Mouse (Mus musculus): ENCODE data around the gene Fam155a. TPM values are rescaled to one million over a fixed set of nuclear protein-coding genes. Genes with fewer than 3 reads are reported as not detected.

The Fam155a gene
- polyA plus RNA-seq, 1 experiment, result 0.37 TPM

GRCm38 (mm10) chr8:9546919-9547557 lies 223.9 kb downstream of the Fam155a start:
- H3K4me1 ChIP-seq (ENCODE audit: control insufficient read depth, insufficient read depth, insufficient read length, low read length), result no peaks in the 10 kb centered on the region
- H3K36me3 ChIP-seq (ENCODE audit: control insufficient read depth, insufficient read depth, low read length), result no peaks in the 10 kb centered on the region
- TF ChIP-seq CTCF (IDR thresholded peaks at IDR 0.05; ENCODE audit: extremely low read depth, insufficient read length, insufficient replicate concordance, low read depth, low read length) (no peak), POLR2A (IDR thresholded peaks at IDR 0.05; ENCODE audit: low read depth, low read length) (no peak)
- H3K4me3 ChIP-seq (ENCODE audit: low read depth, low read length), result no peak overlapping the region
- WGBS, result 69% methylated on average over 6 of the region's 6 CpGs
- H3K27ac ChIP-seq (ENCODE audit: insufficient read depth, low read depth, low read length), result no peak overlapping the region
- H3K27me3 ChIP-seq (ENCODE audit: control insufficient read depth, insufficient read depth, low read length), result no peaks in the 10 kb centered on the region

GRCm38 (mm10) chr8:9546429-9546828 lies 224.5 kb downstream of the Fam155a start:
- no peak for TF ChIP-seq CTCF (IDR thresholded peaks at IDR 0.05; ENCODE audit: extremely low read depth, insufficient read length, insufficient replicate concordance, low read depth, low read length)
- Histone ChIP-seq H3K4me3 (ENCODE audit: low read depth, low read length) (no peak overlapping the region), H3K27me3 (ENCODE audit: control insufficient read depth, insufficient read depth, low read length) (no peaks in the 10 kb centered on the region), H3K36me3 (ENCODE audit: control insufficient read depth, insufficient read depth, low read length) (no peaks in the 10 kb centered on the region), H3K27ac (ENCODE audit: insufficient read depth, low read depth, low read length) (no peak overlapping the region), H3K4me1 (ENCODE audit: control insufficient read depth, insufficient read depth, insufficient read length, low read length) (no peaks in the 10 kb centered on the region)
- 66% methylated on average over 6 of the region's 6 CpGs for WGBS

- TF ChIP-seq POLR2A (IDR thresholded peaks at IDR 0.05; ENCODE audit: low read depth, low read length), result no peak
- TF ChIP-seq CTCF (IDR thresholded peaks at IDR 0.05; ENCODE audit: extremely low read depth, insufficient read length, insufficient replicate concordance, low read depth, low read length), result no peak
- Histone ChIP-seq H3K4me3 (ENCODE audit: low read depth, low read length) (no peak overlapping the region), H3K4me1 (ENCODE audit: control insufficient read depth, insufficient read depth, insufficient read length, low read length) (no peaks in the 10 kb centered on the region), H3K27me3 (ENCODE audit: control insufficient read depth, insufficient read depth, low read length) (no peaks in the 10 kb centered on the region), H3K27ac (ENCODE audit: insufficient read depth, low read depth, low read length) (no peak overlapping the region), H3K36me3 (ENCODE audit: control insufficient read depth, insufficient read depth, low read length) (no peaks in the 10 kb centered on the region)
- 58% methylated on average over 2 of the region's 2 CpGs for WGBS
Observed at GRCm38 (mm10) chr8:9545665-9546064, 225.3 kb downstream of the Fam155a start.

GRCm38 (mm10) chr8:9535730-9536372 lies 235.1 kb downstream of the Fam155a start:
- Histone ChIP-seq H3K4me3 (ENCODE audit: low read depth, low read length) (no peak overlapping the region), H3K27ac (ENCODE audit: insufficient read depth, low read depth, low read length) (no peak overlapping the region), H3K4me1 (ENCODE audit: control insufficient read depth, insufficient read depth, insufficient read length, low read length) (no peaks in the 10 kb centered on the region), H3K36me3 (ENCODE audit: control insufficient read depth, insufficient read depth, low read length) (no peaks in the 10 kb centered on the region), H3K27me3 (ENCODE audit: control insufficient read depth, insufficient read depth, low read length) (no peaks in the 10 kb centered on the region)
- TF ChIP-seq CTCF (IDR thresholded peaks at IDR 0.05; ENCODE audit: extremely low read depth, insufficient read length, insufficient replicate concordance, low read depth, low read length) (no peak), POLR2A (IDR thresholded peaks at IDR 0.05; ENCODE audit: low read depth, low read length) (no peak)
- 78% methylated on average over 5 of the region's 5 CpGs for WGBS

- TF ChIP-seq POLR2A (IDR thresholded peaks at IDR 0.05; ENCODE audit: low read depth, low read length) (no peak), CTCF (IDR thresholded peaks at IDR 0.05; ENCODE audit: extremely low read depth, insufficient read length, insufficient replicate concordance, low read depth, low read length) (no peak)
- WGBS, result 79% methylated on average over 3 of the region's 3 CpGs
- Histone ChIP-seq H3K36me3 (ENCODE audit: control insufficient read depth, insufficient read depth, low read length) (no peaks in the 10 kb centered on the region), H3K27me3 (ENCODE audit: control insufficient read depth, insufficient read depth, low read length) (no peaks in the 10 kb centered on the region), H3K4me3 (ENCODE audit: low read depth, low read length) (no peak overlapping the region), H3K4me1 (ENCODE audit: control insufficient read depth, insufficient read depth, insufficient read length, low read length) (no peaks in the 10 kb centered on the region), H3K27ac (ENCODE audit: insufficient read depth, low read depth, low read length) (no peak overlapping the region)
Observed at GRCm38 (mm10) chr8:9526515-9526914, 244.4 kb downstream of the Fam155a start.

GRCm38 (mm10) chr8:9521577-9521976 lies 249.4 kb downstream of the Fam155a start:
- Histone ChIP-seq H3K36me3 (ENCODE audit: control insufficient read depth, insufficient read depth, low read length) (no peaks in the 10 kb centered on the region), H3K27ac (ENCODE audit: insufficient read depth, low read depth, low read length) (no peak overlapping the region), H3K27me3 (ENCODE audit: control insufficient read depth, insufficient read depth, low read length) (no peaks in the 10 kb centered on the region), H3K4me1 (ENCODE audit: control insufficient read depth, insufficient read depth, insufficient read length, low read length) (no peaks in the 10 kb centered on the region), H3K4me3 (ENCODE audit: low read depth, low read length) (no peak overlapping the region)
- 63% methylated on average over 2 of the region's 2 CpGs for WGBS
- TF ChIP-seq POLR2A (IDR thresholded peaks at IDR 0.05; ENCODE audit: low read depth, low read length) (no peak), CTCF (IDR thresholded peaks at IDR 0.05; ENCODE audit: extremely low read depth, insufficient read length, insufficient replicate concordance, low read depth, low read length) (no peak)

- 33% methylated on average over 6 of the region's 6 CpGs for WGBS
- Histone ChIP-seq H3K27ac (ENCODE audit: insufficient read depth, low read depth, low read length) (no peak overlapping the region), H3K4me3 (ENCODE audit: low read depth, low read length) (no peak overlapping the region), H3K4me1 (ENCODE audit: control insufficient read depth, insufficient read depth, insufficient read length, low read length) (no peaks in the 10 kb centered on the region), H3K27me3 (ENCODE audit: control insufficient read depth, insufficient read depth, low read length) (no peaks in the 10 kb centered on the region), H3K36me3 (ENCODE audit: control insufficient read depth, insufficient read depth, low read length) (no peaks in the 10 kb centered on the region)
- TF ChIP-seq CTCF (IDR thresholded peaks at IDR 0.05; ENCODE audit: extremely low read depth, insufficient read length, insufficient replicate concordance, low read depth, low read length) (no peak), POLR2A (IDR thresholded peaks at IDR 0.05; ENCODE audit: low read depth, low read length) (no peak)
Observed at GRCm38 (mm10) chr8:9500751-9501150, 270.2 kb downstream of the Fam155a start.
